Mouse (Mus musculus): ENCODE measurements at regions not wholly inside any gene's neighbourhood (a gene's known extent, or its start where the extent isn't known, plus 50 kb on each side); places are given as distances from the start of the nearest gene placed in this dataset.

GRCm38 (mm10) chr7:74876667-74877066, 322.1 kb upstream of the Slco3a1 start:
- DNase-seq = no peak

GRCm38 (mm10) chr7:74870250-74870649, 315.7 kb upstream of the Slco3a1 start:
- DNase-seq = no peak

- no peak for DNase-seq
Observed at GRCm38 (mm10) chr7:74862727-74863126, 308.1 kb upstream of the Slco3a1 start.

- no peak for DNase-seq
Observed at GRCm38 (mm10) chr7:74844306-74844929, 289.8 kb upstream of the Slco3a1 start.

GRCm38 (mm10) chr7:74823286-74823685, 268.7 kb upstream of the Slco3a1 start:
- no peak for DNase-seq

- DNase-seq = no peak
Observed at GRCm38 (mm10) chr7:74793241-74793640, 238.7 kb upstream of the Slco3a1 start.

- DNase-seq = no peak
Observed at GRCm38 (mm10) chr7:74788696-74789095, 234.1 kb upstream of the Slco3a1 start.

GRCm38 (mm10) chr7:74771435-74772406, 217.1 kb upstream of the Slco3a1 start:
- DNase-seq = no peak

- no peak for DNase-seq
Observed at GRCm38 (mm10) chr7:74766550-74766949, 212.0 kb upstream of the Slco3a1 start.

- DNase-seq = no peak
Observed at GRCm38 (mm10) chr7:74757469-74757868, 202.9 kb upstream of the Slco3a1 start.

GRCm38 (mm10) chr7:74747704-74748103, 193.1 kb upstream of the Slco3a1 start:
- DNase-seq = no peak

GRCm38 (mm10) chr7:74734941-74735340, 180.4 kb upstream of the Slco3a1 start:
- DNase-seq = no peak

- no peak for DNase-seq
Observed at GRCm38 (mm10) chr7:74726324-74726991, 171.9 kb upstream of the Slco3a1 start.

- DNase-seq = no peak
Observed at GRCm38 (mm10) chr7:74719321-74719720, 164.7 kb upstream of the Slco3a1 start.

- DNase-seq = no peak
Observed at GRCm38 (mm10) chr7:74709993-74710581, 155.5 kb upstream of the Slco3a1 start.

- DNase-seq = no peak
Observed at GRCm38 (mm10) chr7:74709006-74709405, 154.4 kb upstream of the Slco3a1 start.

- DNase-seq = no peak
Observed at GRCm38 (mm10) chr7:74703533-74703932, 149.0 kb upstream of the Slco3a1 start.

- DNase-seq = no peak
Observed at GRCm38 (mm10) chr7:74697794-74698354, 143.3 kb upstream of the Slco3a1 start.

GRCm38 (mm10) chr7:74696286-74696685, 141.7 kb upstream of the Slco3a1 start:
- no peak for DNase-seq

GRCm38 (mm10) chr7:74693049-74693448, 138.5 kb upstream of the Slco3a1 start:
- no peak for DNase-seq

- no peak for DNase-seq
Observed at GRCm38 (mm10) chr7:74690706-74691105, 136.1 kb upstream of the Slco3a1 start.

- DNase-seq = no peak
Observed at GRCm38 (mm10) chr7:74688116-74688702, 133.6 kb upstream of the Slco3a1 start.

Data from cerebellum, adult 11-12 months (tissue).